Mouse (Mus musculus) MEL (cell line): ENCODE results near the gene Vmn2r8. TPM values are rescaled to one million over a fixed set of nuclear protein-coding genes. Genes with fewer than 3 reads are reported as not detected.
"Not testable (repeated sequence)": the region's sequence is repeated elsewhere in the genome, so short reads cannot be mapped to it uniquely, and the experiment has no call there.

Experiments
- DNase-seq: peaks from one replicate; pipeline ENCODE4 v3.0.0; 2011; ENCODE audit warnings: low read depth, low spot score
- H3K27ac ChIP-seq: 2 replicates; pipeline ENCODE4 v1.5.1; 2012; ENCODE audit warnings: low read depth, mild to moderate bottlenecking, control low read depth, low read length, moderate library complexity; ENCODE audit not compliant: control insufficient read depth
- H3K27me3 ChIP-seq, 2 experiments: fragments of 150-350 bp in 1 of 2; sonication (generic) in 1 of 2; 2 replicates each; pipeline ENCODE4 v1.6.1; 2012; ENCODE audit warnings: low read length in 2 of 2, mild to moderate bottlenecking in 2 of 2, improper control_type of control experiment in 1 of 2, moderate library complexity in 1 of 2; ENCODE audit not compliant: insufficient read depth in 2 of 2, control insufficient read depth in 1 of 2
- H3K36me3 ChIP-seq, 2 experiments: 2 replicates each; pipeline ENCODE4 v1.6.1; 2012 to 2014; ENCODE audit warnings: low read length in 2 of 2, improper control_type of control experiment in 1 of 2, inconsistent platforms in 1 of 2, mild to moderate bottlenecking in 1 of 2; ENCODE audit not compliant: insufficient read depth in 2 of 2, control insufficient read depth in 1 of 2
- H3K4me1 ChIP-seq, 2 experiments: fragments of 150-350 bp in 1 of 2; sonication (generic) in 1 of 2; 2 replicates each; pipeline ENCODE4 v1.6.1; 2012; ENCODE audit warnings: low read length in 2 of 2, improper control_type of control experiment in 1 of 2, mild to moderate bottlenecking in 1 of 2; ENCODE audit not compliant: insufficient read depth in 2 of 2, control insufficient read depth in 1 of 2
- H3K4me3 ChIP-seq, 2 experiments: fragments of 150-350 bp in 1 of 2; sonication (generic) in 1 of 2; 2 replicates each; pipeline ENCODE4 v1.5.1; 2012; ENCODE audit warnings: low read depth in 2 of 2, low read length in 2 of 2, mild to moderate bottlenecking in 2 of 2, moderate library complexity in 2 of 2, control low read depth in 1 of 2, improper control_type of control experiment in 1 of 2; ENCODE audit not compliant: control insufficient read depth in 1 of 2, insufficient read depth in 1 of 2
- H3K79me2 ChIP-seq: 2 replicates; pipeline ENCODE4 v1.6.1; 2012; ENCODE audit warnings: mild to moderate bottlenecking, low read length, moderate library complexity; ENCODE audit not compliant: control insufficient read depth, poor library complexity, insufficient read depth
- H3K9ac ChIP-seq: 2 replicates; pipeline ENCODE4 v1.6.1; 2012; ENCODE audit warnings: low read depth, mild to moderate bottlenecking, control low read depth, low read length, moderate library complexity; ENCODE audit not compliant: control insufficient read depth, poor library complexity, severe bottlenecking
- H3K9me3 ChIP-seq: fragments of 150-350 bp; sonication (generic); replicated peaks from 2 replicates; pipeline ENCODE4 v1.6.1; 2012; ENCODE audit warnings: mild to moderate bottlenecking, low read length, improper control_type of control experiment, moderate library complexity; ENCODE audit not compliant: insufficient read depth
- CHD1 ChIP-seq: IDR thresholded peaks from 2 replicates; pipeline ENCODE4 v1.6.1; 2012; ENCODE audit warnings: low read depth, mild to moderate bottlenecking, inconsistent platforms, low read length, improper control_type of control experiment
- CTCF ChIP-seq, 3 experiments: IDR thresholded peaks in 2 of 3; conservative IDR thresholded peaks in 1 of 3; 2 replicates each; pipeline ENCODE4 v1.5.1; 2011 to 2012; ENCODE audit warnings: low read length in 3 of 3, low read depth in 2 of 3, mild to moderate bottlenecking in 2 of 3, improper control_type of control experiment in 1 of 3, inconsistent platforms in 1 of 3, mixed read lengths in 1 of 3, moderate library complexity in 1 of 3; ENCODE audit not compliant: control insufficient read depth in 1 of 3, insufficient read depth in 1 of 3, poor library complexity in 1 of 3, severe bottlenecking in 1 of 3
- E2F4 ChIP-seq: IDR thresholded peaks from 2 replicates; pipeline ENCODE4 v1.6.1; 2011; ENCODE audit warnings: low read depth, low read length, improper control_type of control experiment, borderline replicate concordance
- EP300 ChIP-seq, 2 experiments: IDR thresholded peaks; 2 replicates each; pipeline ENCODE4 v1.6.1; 2011; ENCODE audit warnings: improper control_type of control experiment in 2 of 2, low read length in 2 of 2, low read depth in 1 of 2, mild to moderate bottlenecking in 1 of 2
- MYC ChIP-seq: IDR thresholded peaks from 2 replicates; pipeline ENCODE4 v1.6.1; 2011; ENCODE audit warnings: low read depth, mild to moderate bottlenecking, low read length, improper control_type of control experiment, moderate library complexity
- NELFE ChIP-seq: IDR thresholded peaks from 2 replicates; pipeline ENCODE4 v1.6.1; 2011; ENCODE audit warnings: low read depth, low read length, improper control_type of control experiment
- POLR2AphosphoS2 ChIP-seq: IDR thresholded peaks from 2 replicates; pipeline ENCODE4 v1.6.1; 2011; ENCODE audit warnings: low read length, improper control_type of control experiment
- POLR2AphosphoS5 ChIP-seq: IDR thresholded peaks from 2 replicates; pipeline ENCODE4 v1.6.1; 2012; ENCODE audit warnings: low read depth, borderline replicate concordance, mild to moderate bottlenecking, inconsistent platforms, low read length, moderate library complexity, mixed read lengths
- UBTF ChIP-seq: IDR thresholded peaks from 2 replicates; pipeline ENCODE4 v1.6.1; 2012; ENCODE audit warnings: low read depth, mild to moderate bottlenecking, inconsistent platforms, low read length, improper control_type of control experiment, moderate library complexity, borderline replicate concordance; ENCODE audit not compliant: insufficient read depth
- polyA plus RNA-seq, 2 experiments: library from polyadenylated mRNA; stranded (reverse) in 1 of 2; unstranded in 1 of 2; fragments of >175 nt in 1 of 2; fragments of >200 nt in 1 of 2; gene quantifications; 2 replicates each; pipeline versions ENCODE4 v1.2.1 to v1.2.4; 2012; ENCODE audit warnings: low replicate concordance in 2 of 2, low read depth in 1 of 2; ENCODE audit not compliant: insufficient read length in 2 of 2, insufficient read depth in 1 of 2, missing spikeins in 1 of 2
- total RNA-seq: library from RNA; depleted of rRNA; stranded (reverse); fragments of 300-350 nt; gene quantifications from 2 replicates; pipeline ENCODE4 v1.2.3, GENCODE M21; 2012

Gene Vmn2r8
- total and polyA plus RNA-seq, 3 experiments, result not detected

DNA sequence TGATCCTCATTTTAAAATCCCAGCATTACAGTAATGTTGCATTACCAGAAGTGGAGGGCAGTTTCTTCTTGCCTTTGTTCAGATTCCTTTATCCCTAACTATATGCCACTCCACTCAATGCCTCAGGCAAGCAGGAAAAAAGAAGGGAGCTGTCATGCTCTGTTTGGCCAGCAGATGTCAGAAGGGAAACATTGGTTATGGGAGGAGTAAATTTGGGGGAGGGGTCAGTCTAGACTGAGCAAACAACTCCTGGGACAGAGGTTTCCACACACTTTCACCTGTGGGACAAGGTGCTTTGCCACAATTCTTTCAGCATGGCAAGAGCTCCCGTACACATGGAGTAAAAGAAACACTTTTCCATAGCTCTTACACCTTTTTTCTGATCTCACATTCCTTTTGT is 27.5 kb upstream of the Vmn2r8 start (continued):
- no peak for TF ChIP-seq MYC
- TF ChIP-seq CTCF (IDR thresholded peaks at IDR 0.05 in 2 of 3, conservative IDR thresholded peaks at IDR 0.05 in 1 of 3; ENCODE audit: control insufficient read depth in 1 of 3, insufficient read depth in 1 of 3, low read depth in 2 of 3, low read length in 3 of 3, poor library complexity in 1 of 3, severe bottlenecking in 1 of 3), result peak; percentile 19 to 49 (median 25); a peak in 5 of 6 replicates
- TF ChIP-seq, all 39 proteins: peak for 3

DNA sequence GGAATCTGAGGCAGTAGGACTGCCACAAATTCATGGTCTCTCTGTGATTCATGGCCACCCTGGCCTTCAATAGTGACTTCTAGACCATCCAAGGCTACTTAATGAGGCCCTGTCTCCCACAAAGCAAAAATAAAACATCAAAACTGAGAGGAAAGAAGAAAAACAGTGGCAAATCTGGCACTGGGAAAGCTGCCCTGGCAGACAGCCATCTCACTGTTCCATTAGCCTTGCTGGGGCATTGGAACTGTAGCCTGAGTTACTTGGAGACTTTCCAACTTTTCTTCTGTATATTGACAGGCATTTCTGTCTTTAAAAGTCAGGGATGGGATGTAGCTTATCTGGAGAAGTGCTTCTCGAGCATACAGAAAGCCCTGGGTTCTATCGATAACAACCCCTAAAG is 14.6 kb upstream of the Vmn2r8 start:
- no peak overlapping the region for H3K9ac ChIP-seq
- no peak overlapping the region for H3K27ac ChIP-seq
- H3K4me3 ChIP-seq, result no peak overlapping the region
- no peaks in the 10 kb centered on the region for H3K4me1 ChIP-seq
- H3K36me3 ChIP-seq, result no peaks in the 10 kb centered on the region
- DNase-seq, result no peak
- no peaks in the 10 kb centered on the region for H3K27me3 ChIP-seq
- TF ChIP-seq UBTF, result no peak
- TF ChIP-seq, all 39 proteins: peak for 0
- Histone ChIP-seq H3K79me2 (no peaks in the 10 kb centered on the region), H3K9me3 (no peaks in the 10 kb centered on the region)

DNA sequence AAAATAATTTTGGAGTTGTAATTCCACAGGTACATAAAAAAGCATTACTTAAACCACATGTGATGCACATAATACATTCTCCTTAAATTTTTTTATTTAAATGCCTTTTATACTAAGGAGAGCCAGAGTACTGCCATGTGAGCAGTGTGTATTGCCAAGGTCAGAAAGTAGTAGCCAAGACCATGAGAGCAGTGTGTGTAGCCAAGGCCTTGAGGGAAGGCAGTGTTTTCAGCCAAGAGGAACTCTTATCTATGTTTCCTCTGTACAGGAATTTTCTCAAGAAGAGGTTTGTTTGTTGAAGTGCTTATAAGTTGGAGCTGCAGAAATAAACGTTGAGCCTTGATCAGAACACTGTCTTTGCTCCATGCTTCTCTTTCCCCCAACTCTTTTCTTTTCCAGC is 5.0 kb downstream of the Vmn2r8 start:
- Histone ChIP-seq H3K36me3 (no peaks in the 10 kb centered on the region), H3K9ac (no peak overlapping the region), H3K27me3 (peaks cover 0 to 2% of the 10 kb centered on the region in 2 experiments; a peak in 1 of 4 replicates), H3K27ac (no peak overlapping the region), H3K9me3 (no peaks in the 10 kb centered on the region), H3K4me1 (no peaks in the 10 kb centered on the region), H3K4me3 (no peak overlapping the region), H3K79me2 (no peaks in the 10 kb centered on the region)
- TF ChIP-seq POLR2AphosphoS5, result no peak
- TF ChIP-seq NELFE, result no peak
- no peak for TF ChIP-seq CHD1
- no peak for TF ChIP-seq E2F4
- no peak for TF ChIP-seq POLR2AphosphoS2
- no peak for TF ChIP-seq EP300 (IDR thresholded peaks at IDR 0.05; ENCODE audit: low read depth in 1 of 2, low read length in 2 of 2)
- no peak for DNase-seq

DNA sequence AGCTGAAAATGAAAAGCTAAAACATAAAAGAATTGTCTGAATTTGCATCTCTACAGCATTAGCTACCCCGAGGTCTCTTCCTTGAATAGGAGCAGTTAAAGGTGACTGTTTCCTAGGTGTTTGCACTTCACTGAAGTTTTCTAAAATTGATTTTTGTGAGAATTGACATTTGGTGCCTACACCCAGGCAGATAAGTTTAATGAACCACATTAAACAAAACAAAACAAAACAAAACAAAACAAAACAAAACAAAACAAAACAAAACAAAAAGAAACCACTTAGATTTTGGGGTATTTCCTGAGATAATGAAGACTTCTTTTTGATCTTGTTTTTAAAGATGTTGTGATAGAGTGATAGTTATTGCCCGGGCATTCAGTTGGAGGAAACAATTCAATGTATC is 13.4 kb downstream of the Vmn2r8 start, which contains the start of gene Tmed11:
TSS of gene Tmed11 (minus strand) at position 101 of the 400 bp plus-strand sequence.
- H3K36me3 ChIP-seq, DNase-seq, H3K9me3 ChIP-seq, H3K9ac ChIP-seq, H3K27me3 ChIP-seq, H3K4me1 ChIP-seq, H3K27ac ChIP-seq, H3K4me3 ChIP-seq, H3K79me2 ChIP-seq: not testable (repeated sequence)
